Mouse (Mus musculus) fibroblast of lung, adult 2 months (primary cell): ENCODE data around the gene Fam3c.

Experiments
- DNase-seq: peaks from one replicate; pipeline ENCODE4 v3.0.0-alpha.2; 2011; ENCODE audit warnings: low read depth

Gene Fam3c

GRCm38 (mm10) chr6:22356086-22356507, at the start of gene Fam3c:
Gene Fam3c, minus strand, starts transcription at chr6:22356243.
- DNase-seq = peak; percentile 72

GRCm38 (mm10) chr6:22405021-22405420, 49.0 kb upstream of the Fam3c start:
- DNase-seq = no peak

- no peak for DNase-seq
Observed at GRCm38 (mm10) chr6:22403736-22404135, 47.7 kb upstream of the Fam3c start.

- DNase-seq = no peak
Observed at GRCm38 (mm10) chr6:22403317-22403716, 47.3 kb upstream of the Fam3c start.

GRCm38 (mm10) chr6:22402548-22403164, 46.6 kb upstream of the Fam3c start:
- no peak for DNase-seq

- DNase-seq = no peak
Observed at GRCm38 (mm10) chr6:22402037-22402436, 46.0 kb upstream of the Fam3c start.

GRCm38 (mm10) chr6:22398079-22398774, 42.2 kb upstream of the Fam3c start:
- DNase-seq = no peak

- no peak for DNase-seq
Observed at GRCm38 (mm10) chr6:22395207-22395606, 39.2 kb upstream of the Fam3c start.

- no peak for DNase-seq
Observed at GRCm38 (mm10) chr6:22390654-22391365, 34.8 kb upstream of the Fam3c start.

- no peak for DNase-seq
Observed at GRCm38 (mm10) chr6:22385254-22385870, 29.3 kb upstream of the Fam3c start.

GRCm38 (mm10) chr6:22380269-22380668, 24.2 kb upstream of the Fam3c start:
- DNase-seq = no peak

GRCm38 (mm10) chr6:22379831-22380230, 23.8 kb upstream of the Fam3c start:
- DNase-seq = peak; percentile 26

- DNase-seq = peak; percentile 31
Observed at GRCm38 (mm10) chr6:22378462-22378861, 22.4 kb upstream of the Fam3c start.

- DNase-seq = no peak
Observed at GRCm38 (mm10) chr6:22374791-22375190, 18.7 kb upstream of the Fam3c start.

- no peak for DNase-seq
Observed at GRCm38 (mm10) chr6:22373476-22373875, 17.4 kb upstream of the Fam3c start.

- DNase-seq = no peak
Observed at GRCm38 (mm10) chr6:22366977-22367376, 10.9 kb upstream of the Fam3c start.

- DNase-seq = no peak
Observed at GRCm38 (mm10) chr6:22363590-22363989, 7.5 kb upstream of the Fam3c start.

GRCm38 (mm10) chr6:22361941-22362340, 5.9 kb upstream of the Fam3c start:
- DNase-seq = no peak

GRCm38 (mm10) chr6:22359019-22359418, 3.0 kb upstream of the Fam3c start:
- no peak for DNase-seq

- no peak for DNase-seq
Observed at GRCm38 (mm10) chr6:22357351-22357750, 1.3 kb upstream of the Fam3c start.

- no peak for DNase-seq
Observed at GRCm38 (mm10) chr6:22355396-22356085, 502 bp downstream of the Fam3c start.

GRCm38 (mm10) chr6:22354675-22355074, 1.4 kb downstream of the Fam3c start:
- DNase-seq = no peak
